Mouse (Mus musculus) CH12.LX (cell line): Measurements from ENCODE around the gene Chd9. TPM values are rescaled to one million over a fixed set of nuclear protein-coding genes. Genes with fewer than 3 reads are reported as not detected.

ENCODE experiments used
- DNase-seq: peaks from one replicate; pipeline ENCODE4 v3.0.0-alpha.2; 2013; ENCODE audit errors: extremely low read depth
- H3K27ac ChIP-seq: 2 replicates; pipeline ENCODE4 v1.5.1; 2012; ENCODE audit warnings: low read depth, mild to moderate bottlenecking, control low read depth, moderate library complexity; ENCODE audit not compliant: insufficient read depth
- H3K27me3 ChIP-seq: replicated peaks from 2 replicates; pipeline ENCODE3; 2012; ENCODE audit warnings: inconsistent platforms
- H3K36me3 ChIP-seq, 2 experiments: replicated peaks in 1 of 2; 2 replicates each; pipeline versions ENCODE3 to v1.6.1; 2012; ENCODE audit warnings: inconsistent platforms in 1 of 2, low read length in 1 of 2, mild to moderate bottlenecking in 1 of 2, mixed read lengths in 1 of 2, moderate library complexity in 1 of 2; ENCODE audit not compliant: control insufficient read depth in 1 of 2, insufficient read depth in 1 of 2
- H3K4me1 ChIP-seq, 2 experiments: 2 replicates each; pipeline ENCODE4 v1.6.1; 2012; ENCODE audit warnings: inconsistent platforms in 1 of 2, moderate library complexity in 1 of 2; ENCODE audit not compliant: insufficient read depth in 2 of 2, control insufficient read depth in 1 of 2
- H3K4me2 ChIP-seq: 2 replicates; pipeline ENCODE4 v1.6.1; 2012; ENCODE audit warnings: low read depth, mild to moderate bottlenecking, control low read depth; ENCODE audit not compliant: poor library complexity, insufficient read depth, severe bottlenecking
- H3K4me3 ChIP-seq, 3 experiments: fragments of 150-350 bp in 1 of 3; sonication (generic) in 1 of 3; replicated peaks in 1 of 3; 2 replicates each; pipeline versions ENCODE3 to v1.5.1; 2011 to 2012; ENCODE audit warnings: low read depth in 2 of 3, low read length in 2 of 3, mild to moderate bottlenecking in 2 of 3, moderate library complexity in 2 of 3, control low read depth in 1 of 3, improper control_type of control experiment in 1 of 3, inconsistent platforms in 1 of 3, mixed read lengths in 1 of 3; ENCODE audit not compliant: poor library complexity in 1 of 3
- H3K79me2 ChIP-seq: replicated peaks from 2 replicates; pipeline ENCODE4 v1.6.1; 2012; ENCODE audit warnings: mild to moderate bottlenecking, moderate library complexity; ENCODE audit not compliant: control insufficient read depth, poor library complexity, insufficient read depth, severe bottlenecking; ENCODE audit errors: extremely low read depth
- H3K9ac ChIP-seq: 2 replicates; pipeline ENCODE4 v1.6.1; 2012; ENCODE audit warnings: low read depth, mild to moderate bottlenecking, control low read depth, moderate library complexity; ENCODE audit not compliant: insufficient read depth
- H3K9me3 ChIP-seq: replicated peaks from 2 replicates; pipeline ENCODE3; 2012; ENCODE audit warnings: low read length, inconsistent platforms, mixed read lengths
- BHLHE40 ChIP-seq: IDR thresholded peaks from 2 replicates; pipeline ENCODE4 v1.6.1; 2011; ENCODE audit warnings: mild to moderate bottlenecking, low read depth, low read length, improper control_type of control experiment
- E2F4 ChIP-seq: IDR thresholded peaks from 2 replicates; pipeline ENCODE4 v1.6.1; 2011; ENCODE audit warnings: low read depth, low read length, improper control_type of control experiment; ENCODE audit not compliant: insufficient replicate concordance
- ELF1 ChIP-seq: IDR thresholded peaks from 2 replicates; pipeline ENCODE4 v1.6.1; 2014; ENCODE audit warnings: low read depth, mild to moderate bottlenecking, inconsistent platforms, low read length, improper control_type of control experiment
- EP300 ChIP-seq: IDR thresholded peaks from 2 replicates; pipeline ENCODE4 v1.6.1; 2011; ENCODE audit warnings: low read length, improper control_type of control experiment
- ETS1 ChIP-seq: conservative IDR thresholded peaks from 2 replicates; pipeline ENCODE4 v1.6.1; 2012; ENCODE audit warnings: low read depth, mild to moderate bottlenecking, inconsistent platforms, low read length, improper control_type of control experiment, moderate library complexity
- HCFC1 ChIP-seq: IDR thresholded peaks from 2 replicates; pipeline ENCODE4 v1.6.1; 2012; ENCODE audit warnings: low read depth, mild to moderate bottlenecking, inconsistent platforms, low read length, improper control_type of control experiment
- JUN ChIP-seq: IDR thresholded peaks from 2 replicates; pipeline ENCODE4 v1.6.1; 2011; ENCODE audit warnings: low read depth, mild to moderate bottlenecking, low read length, improper control_type of control experiment, moderate library complexity; ENCODE audit not compliant: insufficient read depth
- JUND ChIP-seq: conservative IDR thresholded peaks from 2 replicates; pipeline ENCODE4 v1.6.1; 2011; ENCODE audit warnings: low read depth, low read length, improper control_type of control experiment
- MAFK ChIP-seq: IDR thresholded peaks from 2 replicates; pipeline ENCODE4 v1.6.1; 2011; ENCODE audit warnings: low read length, improper control_type of control experiment; ENCODE audit not compliant: insufficient replicate concordance
- MAZ ChIP-seq: IDR thresholded peaks from 2 replicates; pipeline ENCODE4 v1.6.1; 2012; ENCODE audit warnings: low read depth, mild to moderate bottlenecking, inconsistent platforms, low read length, improper control_type of control experiment, moderate library complexity
- MXI1 ChIP-seq: IDR thresholded peaks from 2 replicates; pipeline ENCODE4 v1.6.1; 2011; ENCODE audit warnings: mild to moderate bottlenecking, low read depth, low read length, improper control_type of control experiment
- MYC ChIP-seq: IDR thresholded peaks from 2 replicates; pipeline ENCODE4 v1.6.1; 2011; ENCODE audit warnings: low read depth, mild to moderate bottlenecking, improper control_type of control experiment, low read length
- NELFE ChIP-seq: IDR thresholded peaks from 2 replicates; pipeline ENCODE4 v1.6.1; 2011; ENCODE audit warnings: low read depth, low read length, improper control_type of control experiment
- PAX5 ChIP-seq: IDR thresholded peaks from 2 replicates; pipeline ENCODE4 v1.6.1; 2012; ENCODE audit warnings: low read length, inconsistent platforms, mixed read lengths
- POLR2A ChIP-seq: IDR thresholded peaks from 2 replicates; pipeline ENCODE4 v1.6.1; 2011; ENCODE audit warnings: low read depth, mild to moderate bottlenecking, improper control_type of control experiment, low read length
- RAD21 ChIP-seq: IDR thresholded peaks from 2 replicates; pipeline ENCODE4 v1.6.1; 2011; ENCODE audit warnings: low read depth, mild to moderate bottlenecking, low read length, improper control_type of control experiment, moderate library complexity
- SIN3A ChIP-seq: IDR thresholded peaks from 2 replicates; pipeline ENCODE4 v1.6.1; 2012; ENCODE audit warnings: low read length, improper control_type of control experiment, inconsistent platforms
- SMC3 ChIP-seq: IDR thresholded peaks from 2 replicates; pipeline ENCODE4 v1.6.1; 2011; ENCODE audit warnings: low read depth, low read length, improper control_type of control experiment
- TBP ChIP-seq: conservative IDR thresholded peaks from 2 replicates; pipeline ENCODE4 v1.6.1; 2011; ENCODE audit warnings: low read depth, low read length, improper control_type of control experiment
- TCF12 ChIP-seq: IDR thresholded peaks from 2 replicates; pipeline ENCODE4 v1.6.1; 2014; ENCODE audit warnings: low read depth, mild to moderate bottlenecking, inconsistent platforms, low read length, improper control_type of control experiment
- UBTF ChIP-seq: IDR thresholded peaks from 2 replicates; pipeline ENCODE4 v1.6.1; 2012; ENCODE audit warnings: low read depth, mild to moderate bottlenecking, inconsistent platforms, low read length, improper control_type of control experiment, moderate library complexity
- USF1 ChIP-seq: IDR thresholded peaks from 2 replicates; pipeline ENCODE4 v1.6.1; 2014; ENCODE audit warnings: low read depth, mild to moderate bottlenecking, inconsistent platforms, low read length, improper control_type of control experiment
- ZKSCAN1 ChIP-seq: IDR thresholded peaks from 2 replicates; pipeline ENCODE4 v1.6.1; 2012; ENCODE audit warnings: low read depth, inconsistent platforms, low read length, improper control_type of control experiment, borderline replicate concordance
- ZMIZ1 ChIP-seq: IDR thresholded peaks from 2 replicates; pipeline ENCODE4 v1.6.1; 2012; ENCODE audit warnings: low read depth, mild to moderate bottlenecking, inconsistent platforms, low read length, improper control_type of control experiment
- ZNF384 ChIP-seq: IDR thresholded peaks from 2 replicates; pipeline ENCODE4 v1.6.1; 2012; ENCODE audit warnings: low read depth, low read length, improper control_type of control experiment, inconsistent platforms
- dilution Hi-C: fragments of 300-500 bp; cut with MboI; formaldehyde crosslinking; loops from 2 replicates; pipeline ENCODE4 v1.14.3; 2020; ENCODE audit warnings: low sequenced_read_pairs; ENCODE audit not compliant: extremely low pct_unique_long_range_greater_than_20kb, extremely low pct_ligation_motif_present
- in situ Hi-C: fragments of 300-500 bp; cut with MboI; formaldehyde crosslinking; loops from 3 replicates; pipeline ENCODE4 v1.14.3; 2019; ENCODE audit warnings: low sequenced_read_pairs, low pct_ligation_motif_present, low pct_unique_long_range_greater_than_20kb, mixed read lengths
- polyA plus RNA-seq: library from polyadenylated mRNA; unstranded; fragments of >175 nt; gene quantifications from 2 replicates; pipeline ENCODE4 v1.2.1, GENCODE M21; 2012; ENCODE audit warnings: low read depth; ENCODE audit not compliant: insufficient read length
- total RNA-seq, 2 experiments: library from RNA; depleted of rRNA; stranded (reverse); fragments of 300-350 nt in 1 of 2; fragments of >200 nt in 1 of 2; gene quantifications; 2 replicates each; pipeline ENCODE4 v1.2.3; 2012 to 2014

The Chd9 gene
- total and polyA plus RNA-seq, 3 experiments: 12.7 to 188 (median 15.1) TPM

- in situ Hi-C loops: no loop called here
- dilution Hi-C loops: no loop called here
- H3K9me3 ChIP-seq: no peaks in the 10 kb centered on the region
- no peaks in the 10 kb centered on the region for H3K27me3 ChIP-seq
- peak overlapping the region; percentile 59 for H3K27ac ChIP-seq
- peaks cover 23% of the 10 kb centered on the region for H3K79me2 ChIP-seq
- DNase-seq: peak; percentile 86
- peak overlapping the region; percentile 85 for H3K9ac ChIP-seq
- no peak overlapping the region for H3K4me2 ChIP-seq
- peak overlapping the region; percentile 81 to 98 (median 82) for H3K4me3 ChIP-seq
- peaks cover 5 to 22% of the 10 kb centered on the region in 2 experiments for H3K36me3 ChIP-seq
- H3K4me1 ChIP-seq: peaks cover 17 to 29% of the 10 kb centered on the region in 2 experiments
- TF ChIP-seq POLR2A (peak; percentile 55), EP300 (no peak), ETS1 (no peak), HCFC1 (peak; percentile 64; the same call in 1 of the 2 replicates), JUND (no peak), ZMIZ1 (0 out of 2 replicates have a peak, but pooled peaks have one; percentile 19), TBP (0 out of 2 replicates have a peak, but pooled peaks have one; percentile 48), RAD21 (no peak), E2F4 (no peak), MAFK (no peak), NELFE (peak; percentile 54; the same call in 1 of the 2 replicates), ZNF384 (no peak), BHLHE40 (no peak), JUN (no peak), ZKSCAN1 (no peak), USF1 (no peak), PAX5 (no peak), MXI1 (peak; percentile 65), MYC (0 out of 2 replicates have a peak, but pooled peaks have one; percentile 4), ELF1 (peak; percentile 97), SIN3A (peak; percentile 97), TCF12 (peak; percentile 15; the same call in 1 of the 2 replicates), SMC3 (no peak), UBTF (no peak), MAZ (no peak)
Observed at GRCm38 (mm10) chr8:91070275-91070859, 242.2 kb downstream of the Chd9 start.
